Comparison of ENCODE assay signal across 21 mouse cellular contexts in genomic region chr8:117430624-117431023, GRCm38 (mm10).
A peak's percentile ranks its signal among the peaks of the same experiment; 100 is the strongest.
DNase-seq lines count a peak whose midpoint lies in the region; ATAC-seq and TF ChIP-seq lines count a peak whose summit lies in the region.
"Had no signal": no experiment of that assay in that cellular context is flagged by ENCODE, and none has a peak within 500 bp of the region (broad histone marks: within the 10 kb centered on the region; RNA-seq: fewer than 3 reads in every experiment).

No protein-coding gene starts in this region.

- no peak for TF ChIP-seq CTCF in layer of hippocampus, adult 2 months (conservative IDR thresholded peaks at IDR 0.05)
- TF ChIP-seq CTCF in CH12.LX (conservative IDR thresholded peaks at IDR 0.05 in 1 of 2, IDR thresholded peaks at IDR 0.05 in 1 of 2; ENCODE audit: low read depth in 2 of 2, low read length in 2 of 2) = no peak

- no peaks in the 10 kb centered on the region for H3K9me3 ChIP-seq in hindbrain, embryonic 14.5 days (ENCODE audit: control insufficient read depth, low read length)
- H3K9me3 ChIP-seq in hindbrain, embryonic 16.5 days (ENCODE audit: control insufficient read depth, low read length) = no peaks in the 10 kb centered on the region
- H3K9me3 ChIP-seq in CH12.LX (replicated peaks; ENCODE audit: low read length) = no peaks in the 10 kb centered on the region
- H3K9me3 ChIP-seq: G1E had no signal

- DNase-seq in hindbrain, embryonic 14.5 days (ENCODE audit: low spot score) = no peak
- DNase-seq in layer of hippocampus, adult 2 months (ENCODE audit: low spot score in 2 of 2) = no peak
- DNase-seq in layer of hippocampus, postnatal 10 days (ENCODE audit: low spot score in 2 of 2) = no peak
- DNase-seq in CH12.LX (ENCODE audit: extremely low read depth) = peak; percentile 76
- no peak for DNase-seq in left cerebral cortex, adult 9 months (ENCODE audit: low spot score in 2 of 2)
- DNase-seq: adrenal gland, adult 2 months; adrenal gland, adult 8-10 months; adrenal gland, postnatal 10 days; adrenal gland, postnatal 14 days; adrenal gland, postnatal 25 days; adrenal gland, postnatal 36 days; B cell, adult 2 months; cerebellum, adult 11 months; cerebellum, adult 11-12 months; cerebellum, adult 18-20 months; cerebellum, adult 2 months had no signal

- H3K4me2 ChIP-seq in hindbrain, embryonic 14.5 days (replicated peaks) = no peak overlapping the region
- no peak overlapping the region for H3K4me2 ChIP-seq in hindbrain, embryonic 16.5 days (ENCODE audit: low read length)
- H3K4me2 ChIP-seq in CH12.LX (ENCODE audit: insufficient read depth, low read depth, poor library complexity, severe bottlenecking) = no peak overlapping the region

- peaks cover 74% of the 10 kb centered on the region for H3K36me3 ChIP-seq in hindbrain, embryonic 14.5 days (replicated peaks; ENCODE audit: control insufficient read depth, insufficient read depth)
- peaks cover 38% of the 10 kb centered on the region for H3K36me3 ChIP-seq in hindbrain, embryonic 16.5 days (ENCODE audit: control insufficient read depth, insufficient read depth, low read length)
- H3K36me3 ChIP-seq in CH12.LX (replicated peaks in 1 of 2; ENCODE audit: control insufficient read depth in 1 of 2, insufficient read depth in 1 of 2, low read length in 1 of 2) = peaks cover 54 to 96% of the 10 kb centered on the region in 2 experiments

- TF ChIP-seq POLR2A in CH12.LX (IDR thresholded peaks at IDR 0.05; ENCODE audit: low read depth, low read length) = no peak

- TF ChIP-seq RAD21 in CH12.LX (IDR thresholded peaks at IDR 0.05; ENCODE audit: low read depth, low read length) = no peak

- TF ChIP-seq EP300 in CH12.LX (IDR thresholded peaks at IDR 0.05; ENCODE audit: low read length) = peak; percentile 92

- no peak overlapping the region for H3K4me3 ChIP-seq in hindbrain, embryonic 14.5 days (replicated peaks; ENCODE audit: low read length)
- no peak overlapping the region for H3K4me3 ChIP-seq in hindbrain, embryonic 16.5 days (ENCODE audit: low read length)
- no peak overlapping the region for H3K4me3 ChIP-seq in layer of hippocampus, adult 2 months
- H3K4me3 ChIP-seq in CH12.LX (replicated peaks in 1 of 3; ENCODE audit: low read depth in 2 of 3, low read length in 2 of 3, poor library complexity in 1 of 3) = peak overlapping the region in 1 of 3 experiments; percentile 27

- no peak overlapping the region for H3K9ac ChIP-seq in hindbrain, embryonic 14.5 days
- H3K9ac ChIP-seq in hindbrain, embryonic 16.5 days (ENCODE audit: low read depth, low read length) = no peak overlapping the region
- H3K9ac ChIP-seq in CH12.LX (ENCODE audit: insufficient read depth, low read depth) = no peak overlapping the region

- in situ Hi-C loops in CH12.LX (cut with MboI; ENCODE audit: low pct_ligation_motif_present, low pct_unique_long_range_greater_than_20kb, low sequenced_read_pairs) = no loop called here

- 0 out of 2 replicates have a peak, but pooled peaks have one; percentile 22 for ATAC-seq in hindbrain, embryonic 14.5 days (ENCODE audit: low FRiP score)
- ATAC-seq in hindbrain, embryonic 16.5 days = no peak
- ATAC-seq: activated CD4-positive, CD25-positive, alpha-beta regulatory T cell, adult 4 months; CD4-positive, CD25-positive, alpha-beta regulatory T cell, adult 4 months; Patski had no signal

- no peaks in the 10 kb centered on the region for H3K27me3 ChIP-seq in hindbrain, embryonic 14.5 days (ENCODE audit: control insufficient read depth, insufficient read depth, low read length)
- no peaks in the 10 kb centered on the region for H3K27me3 ChIP-seq in hindbrain, embryonic 16.5 days (replicated peaks; ENCODE audit: control insufficient read depth, insufficient read depth, low read length)
- no peaks in the 10 kb centered on the region for H3K27me3 ChIP-seq in CH12.LX (replicated peaks)
- H3K27me3 ChIP-seq: Patski had no signal

- dilution Hi-C loops in CH12.LX (cut with MboI; ENCODE audit: extremely low pct_ligation_motif_present, extremely low pct_unique_long_range_greater_than_20kb, low sequenced_read_pairs) = no loop called here

- H3K79me2 ChIP-seq in CH12.LX (replicated peaks; ENCODE audit: control insufficient read depth, extremely low read depth, insufficient read depth, poor library complexity, severe bottlenecking) = no peaks in the 10 kb centered on the region

- no peak overlapping the region for H3K27ac ChIP-seq in hindbrain, embryonic 14.5 days
- H3K27ac ChIP-seq in hindbrain, embryonic 16.5 days (ENCODE audit: low read depth, low read length) = no peak overlapping the region
- H3K27ac ChIP-seq in layer of hippocampus, adult 2 months = 0 out of 2 replicates have a peak overlapping the region, but pooled peaks have one; percentile 39
- peak overlapping the region; percentile 45 for H3K27ac ChIP-seq in CH12.LX (ENCODE audit: insufficient read depth, low read depth)

- WGBS in hindbrain, embryonic 14.5 days = 92% methylated on average over 4 of the region's 4 CpGs
- 92% methylated on average over 4 of the region's 4 CpGs for WGBS in hindbrain, embryonic 16.5 days

- no peaks in the 10 kb centered on the region for H3K4me1 ChIP-seq in hindbrain, embryonic 14.5 days (replicated peaks; ENCODE audit: control insufficient read depth, insufficient read depth, low read length)
- H3K4me1 ChIP-seq in hindbrain, embryonic 16.5 days (ENCODE audit: control insufficient read depth, insufficient read depth, low read depth, low read length) = no peaks in the 10 kb centered on the region
- peaks cover 30 to 48% of the 10 kb centered on the region in 2 experiments for H3K4me1 ChIP-seq in CH12.LX (ENCODE audit: control insufficient read depth in 1 of 2, insufficient read depth in 2 of 2)

TF ChIP-seq in CH12.LX, 34 proteins besides CTCF, POLR2A, EP300 and RAD21:
- TF ChIP-seq NELFE (IDR thresholded peaks at IDR 0.05; ENCODE audit: low read depth, low read length) (no peak), USF1 (IDR thresholded peaks at IDR 0.05; ENCODE audit: low read depth, low read length) (no peak), GABPA (IDR thresholded peaks at IDR 0.05; ENCODE audit: insufficient replicate concordance, low read depth, low read length) (no peak), MXI1 (IDR thresholded peaks at IDR 0.05; ENCODE audit: low read depth, low read length) (peak; percentile 91), SIN3A (IDR thresholded peaks at IDR 0.05; ENCODE audit: low read length) (peak; percentile 85), PAX5 (IDR thresholded peaks at IDR 0.05; ENCODE audit: low read length) (no peak), BHLHE40 (IDR thresholded peaks at IDR 0.05; ENCODE audit: low read depth, low read length) (peak; percentile 50), E2F4 (IDR thresholded peaks at IDR 0.05; ENCODE audit: insufficient replicate concordance, low read depth, low read length) (no peak), ETS1 (conservative IDR thresholded peaks at IDR 0.05; ENCODE audit: low read depth, low read length) (peak; percentile 83), CHD1 (IDR thresholded peaks at IDR 0.05; ENCODE audit: low read depth, low read length) (no peak), UBTF (IDR thresholded peaks at IDR 0.05; ENCODE audit: low read depth, low read length) (no peak), MEF2A (IDR thresholded peaks at IDR 0.05; ENCODE audit: borderline replicate concordance, low read depth, low read length) (peak; percentile 70; the same call in 1 of the 2 replicates), ZNF384 (IDR thresholded peaks at IDR 0.05; ENCODE audit: low read depth, low read length) (no peak), HCFC1 (IDR thresholded peaks at IDR 0.05; ENCODE audit: low read depth, low read length) (no peak), TCF12 (IDR thresholded peaks at IDR 0.05; ENCODE audit: low read depth, low read length) (peak; percentile 53; the same call in 1 of the 2 replicates), USF2 (conservative IDR thresholded peaks at IDR 0.05; ENCODE audit: low read depth, low read length) (no peak), MAFK (IDR thresholded peaks at IDR 0.05; ENCODE audit: insufficient replicate concordance, low read length) (no peak), RCOR1 (conservative IDR thresholded peaks at IDR 0.05; ENCODE audit: low read depth, low read length) (peak; percentile 69; the same call in 1 of the 2 replicates), JUND (conservative IDR thresholded peaks at IDR 0.05; ENCODE audit: low read depth, low read length) (peak; percentile 98), NRF1 (IDR thresholded peaks at IDR 0.05; ENCODE audit: low read depth, low read length) (no peak), IRF4 (IDR thresholded peaks at IDR 0.05; ENCODE audit: low read depth, low read length) (peak; percentile 96), MYC (IDR thresholded peaks at IDR 0.05; ENCODE audit: low read depth, low read length) (peak; percentile 98), KAT2A (IDR thresholded peaks at IDR 0.05; ENCODE audit: insufficient replicate concordance, low read length) (no peak), TBP (conservative IDR thresholded peaks at IDR 0.05; ENCODE audit: low read depth, low read length) (no peak), MAX (IDR thresholded peaks at IDR 0.05; ENCODE audit: low read length) (peak; percentile 92), SMC3 (IDR thresholded peaks at IDR 0.05; ENCODE audit: low read depth, low read length) (no peak; the same call in 1 of the 2 replicates), MAZ (IDR thresholded peaks at IDR 0.05; ENCODE audit: low read depth, low read length) (0 out of 2 replicates have a peak, but pooled peaks have one; percentile 25), ZKSCAN1 (IDR thresholded peaks at IDR 0.05; ENCODE audit: borderline replicate concordance, low read depth, low read length) (no peak), ZMIZ1 (IDR thresholded peaks at IDR 0.05; ENCODE audit: low read depth, low read length) (no peak), POLR2AphosphoS2 (IDR thresholded peaks at IDR 0.05; ENCODE audit: low read depth, low read length) (no peak), CHD2 (IDR thresholded peaks at IDR 0.05; ENCODE audit: low read length) (no peak), ELF1 (IDR thresholded peaks at IDR 0.05; ENCODE audit: low read depth, low read length) (no peak), JUN (IDR thresholded peaks at IDR 0.05; ENCODE audit: insufficient read depth, low read depth, low read length) (peak; percentile 96), ZC3H11A (IDR thresholded peaks at IDR 0.05; ENCODE audit: low read depth, low read length) (no peak)
TF ChIP-seq in CH12.LX: peak in this region for 13.

Comparison
In these comparisons a context has a peak if more than half of its experiments do, and no peak if none do; other contexts are left out.
1. H3K27ac ChIP-seq: peak in layer of hippocampus, adult 2 months (single experiment) and CH12.LX (single experiment); none in hindbrain, embryonic 14.5 days (single experiment) and hindbrain, embryonic 16.5 days (single experiment).